Mouse (Mus musculus) erythroid progenitor cell, adult 5-6 weeks (primary cell): ENCODE measurements around the gene 9030612E09Rik. TPM values are rescaled to one million over a fixed set of nuclear protein-coding genes. Genes with fewer than 3 reads are reported as not detected.

Experiments
- ATAC-seq: replicated peaks from 2 replicates; pipeline ENCODE4 v1.8.0; 2016; ENCODE audit warnings: moderate number of reproducible peaks, mild to moderate bottlenecking, moderate TSS enrichment, inconsistent platforms; ENCODE audit not compliant: poor library complexity, low FRiP score, severe bottlenecking
- total RNA-seq, 2 experiments: library from RNA; stranded (forward) in 1 of 2; stranded (reverse) in 1 of 2; fragments of 150-400 nt in 1 of 2; fragments of 186-747, 209-891 nt in 1 of 2; gene quantifications; 2 replicates each; pipeline versions ENCODE4 v1.2.3 to v1.2.4; 2015 to 2017; ENCODE audit warnings: low replicate concordance in 2 of 2

9030612E09Rik gene
- total RNA-seq, 2 experiments from 2014 or later: not detected

DNA sequence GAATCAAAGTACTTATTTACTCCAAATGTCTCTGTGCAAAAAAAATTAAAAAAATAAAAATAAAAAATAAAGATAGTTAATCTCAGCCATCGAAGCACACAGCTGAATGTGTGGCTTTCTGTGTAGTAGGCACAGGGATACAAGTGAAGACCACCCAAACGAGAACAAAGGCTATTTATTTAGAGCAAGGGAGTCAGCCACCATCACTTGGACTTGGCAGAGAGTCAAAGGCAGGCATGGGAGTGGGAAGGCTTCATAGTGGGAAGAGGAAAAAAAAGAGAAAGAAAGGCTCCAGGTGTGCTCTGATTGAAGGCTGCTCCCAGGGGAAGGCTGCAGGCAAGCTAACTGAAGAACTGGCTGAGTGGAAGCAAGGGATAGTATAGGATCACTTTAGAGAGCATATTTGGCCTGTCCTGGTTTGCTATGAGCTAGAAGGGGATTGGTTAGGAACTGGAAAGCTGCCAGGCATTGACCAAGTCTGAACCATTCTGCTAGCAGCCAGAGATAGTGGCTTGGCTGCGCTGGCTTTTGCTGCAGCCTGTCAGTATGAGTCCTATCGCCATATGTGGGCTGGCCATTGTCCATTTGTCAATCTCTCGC is 5.9 kb downstream of the 9030612E09Rik start:
- no peak for ATAC-seq

DNA sequence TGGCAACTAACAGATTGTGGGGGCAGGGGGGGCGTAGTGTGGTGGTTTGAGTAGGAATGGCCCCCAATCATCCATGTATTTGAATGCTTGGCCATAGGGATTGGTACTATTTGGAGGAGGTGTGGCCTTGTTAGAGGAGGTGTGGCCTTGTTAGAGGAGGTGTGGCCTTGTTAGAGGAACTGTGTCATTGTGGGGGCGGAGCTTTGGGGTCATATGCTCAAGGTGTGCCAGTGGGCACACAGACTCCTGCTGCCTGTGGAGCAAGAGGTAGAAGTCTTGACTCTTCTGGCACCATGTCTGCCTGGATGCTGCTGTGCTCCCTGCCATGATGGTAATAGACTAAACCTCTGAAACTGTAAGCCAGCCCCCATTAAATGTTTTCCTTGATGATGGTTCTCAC is 25.7 kb downstream of the 9030612E09Rik start:
- ATAC-seq: no peak

DNA sequence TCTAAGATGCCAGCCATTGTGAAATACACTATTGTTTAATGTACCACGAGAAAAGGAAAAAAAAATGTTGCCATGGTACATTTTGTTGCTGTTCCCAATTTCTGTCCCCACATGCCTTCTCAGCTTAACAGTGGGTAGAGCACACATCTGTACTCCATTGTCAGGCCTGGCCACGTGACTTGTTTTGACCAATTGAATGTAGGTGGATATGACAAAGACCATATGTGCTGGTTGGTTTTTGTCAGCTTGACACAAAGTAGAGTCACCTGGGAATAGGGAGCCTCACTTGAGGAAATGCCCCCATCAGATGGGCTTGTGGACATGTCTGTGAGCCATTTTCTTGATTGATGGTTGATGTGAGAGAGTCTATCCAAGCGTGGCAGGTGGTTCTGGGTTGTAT is 29.4 kb downstream of the 9030612E09Rik start:
- ATAC-seq: no peak

DNA sequence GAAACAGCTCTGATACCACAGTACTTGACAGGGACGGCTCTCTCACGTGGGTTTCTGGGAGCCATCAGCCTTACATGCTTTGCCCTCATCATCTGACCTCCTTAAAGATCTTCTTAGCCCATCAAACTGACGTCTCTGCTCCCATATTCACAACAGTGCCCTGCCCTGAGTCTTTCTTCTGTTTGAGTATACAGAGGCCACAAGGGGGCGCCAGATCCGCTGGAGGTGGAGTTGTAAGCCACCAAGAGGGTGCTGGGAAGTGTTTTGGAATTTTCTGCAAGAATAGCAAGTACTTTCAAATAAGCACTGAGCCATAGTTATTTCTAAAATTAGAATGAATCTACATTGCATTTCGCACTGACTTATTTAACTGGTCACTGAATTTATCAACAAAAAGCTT is 37.4 kb downstream of the 9030612E09Rik start:
- no peak for ATAC-seq

DNA sequence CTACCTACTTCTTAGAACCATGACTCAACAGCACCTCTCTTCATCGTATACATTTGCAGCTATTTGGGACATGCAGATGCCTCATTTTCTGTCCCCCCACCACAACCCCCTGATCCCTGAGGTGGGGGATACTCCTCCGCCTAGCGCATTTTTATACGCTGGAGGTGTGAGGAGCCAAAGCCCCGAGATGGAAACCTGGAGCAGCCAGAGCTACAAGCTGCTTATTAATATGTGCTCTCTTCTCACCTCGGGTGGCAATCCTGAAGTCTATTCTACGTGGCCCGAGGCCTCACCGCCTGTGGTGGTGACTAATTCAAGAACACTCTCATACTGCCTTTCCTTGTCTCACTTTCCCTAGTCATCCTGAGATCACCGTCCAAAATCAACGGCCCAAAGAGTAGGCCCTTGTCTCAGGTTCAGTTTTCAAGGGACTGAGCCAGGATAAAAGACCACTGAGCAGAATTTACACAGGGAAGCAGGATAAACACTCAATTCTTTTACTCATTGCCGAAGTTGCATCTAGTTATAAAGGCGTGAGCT is 42.9 kb downstream of the 9030612E09Rik start:
- no peak for ATAC-seq

DNA sequence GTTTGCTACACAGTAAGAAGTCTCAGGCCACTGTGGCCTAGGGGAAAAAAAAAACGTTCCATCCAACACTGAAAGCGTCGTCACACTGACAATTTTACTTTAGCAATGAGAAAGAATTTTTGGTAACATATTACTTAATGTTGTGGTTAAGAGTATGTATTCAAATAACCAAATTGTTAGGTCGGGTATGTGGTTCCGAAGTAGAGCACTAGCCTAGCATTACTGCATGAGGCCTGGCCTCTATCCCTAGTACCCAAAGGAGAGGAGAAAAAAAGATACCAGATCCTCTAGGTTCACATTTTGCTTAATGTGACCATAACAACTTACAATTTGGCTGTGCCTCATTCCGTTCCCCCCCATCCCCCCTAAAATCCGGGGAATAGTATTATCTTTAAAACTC is 46.0 kb downstream of the 9030612E09Rik start:
- no peak for ATAC-seq

DNA sequence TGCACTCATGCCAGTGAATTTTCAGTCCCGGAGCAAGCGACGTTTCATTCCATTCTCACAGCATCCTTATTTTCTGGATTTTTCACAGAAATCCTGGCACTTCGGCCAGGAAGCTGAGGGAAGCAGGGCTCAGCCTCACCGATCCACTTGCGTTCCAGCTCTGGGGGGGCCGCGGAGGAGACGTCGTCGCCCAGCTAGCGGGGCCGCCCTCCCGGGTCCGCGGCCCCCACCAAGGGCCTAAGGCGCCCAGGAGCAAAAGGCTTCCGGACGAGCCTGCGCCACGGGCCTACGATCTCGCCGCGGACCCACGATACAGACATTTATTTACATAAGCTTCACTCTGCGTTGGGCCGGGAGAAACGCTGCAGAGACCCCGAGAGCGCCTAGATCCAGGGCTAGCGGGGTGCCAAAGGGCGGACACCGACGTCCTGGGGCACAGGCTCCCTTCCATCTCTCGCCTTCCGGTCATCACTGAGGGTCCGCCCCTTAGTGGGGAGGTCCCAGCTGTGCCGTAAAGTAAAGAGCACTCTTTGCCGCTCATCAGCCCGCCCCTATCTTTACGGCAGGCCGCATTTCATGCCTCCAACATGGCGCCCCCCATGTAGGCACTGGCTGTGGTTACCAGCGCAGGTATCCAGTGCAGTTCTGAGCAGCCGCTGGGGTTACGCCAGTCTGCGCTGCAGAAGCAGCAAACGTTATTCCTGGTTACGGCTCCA is 46.6 kb downstream of the 9030612E09Rik start, which contains the start of gene Pdss2:
Gene Pdss2, plus strand, starts transcription at position 577 of the 716 bp plus-strand sequence.
- ATAC-seq: peak; percentile 99

DNA sequence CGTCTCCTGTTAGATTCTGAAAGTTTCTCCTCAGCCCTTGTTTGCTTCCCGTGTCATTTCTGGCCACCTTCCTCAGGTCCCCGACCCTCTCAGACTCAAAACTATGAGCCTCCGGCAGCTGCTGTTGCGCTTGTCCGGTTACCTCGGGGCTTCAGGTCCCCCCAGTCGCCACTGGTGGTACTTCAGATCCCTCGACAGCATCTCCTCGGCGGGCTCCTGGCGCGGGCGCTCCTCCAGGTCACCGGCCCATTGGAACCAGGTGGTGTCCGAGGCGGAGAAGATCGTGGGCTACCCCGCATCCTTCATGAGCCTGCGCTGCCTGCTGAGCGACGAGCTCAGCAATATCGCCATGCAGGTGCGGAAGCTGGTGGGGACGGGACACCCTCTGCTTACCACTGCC is 47.2 kb downstream of the 9030612E09Rik start:
- peak; percentile 53 for ATAC-seq

DNA sequence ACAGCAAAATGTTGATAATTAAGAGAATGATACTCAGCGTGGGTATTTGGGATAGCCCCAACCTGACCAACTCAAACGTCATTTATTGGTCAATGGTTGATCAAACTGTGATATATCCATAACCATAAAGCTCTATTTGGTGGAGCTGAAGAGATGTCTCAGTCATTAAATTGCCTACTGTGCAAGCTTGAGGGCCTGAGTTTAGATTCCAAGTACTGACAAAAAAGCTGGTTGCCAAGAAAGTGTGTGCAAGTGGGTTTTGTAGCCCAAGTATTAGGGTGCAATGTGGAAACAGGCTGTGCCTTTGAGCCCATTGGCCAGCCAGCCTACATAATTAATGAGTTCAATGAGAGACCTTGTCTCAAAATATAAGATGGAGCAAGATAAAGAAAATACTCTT is 48.9 kb downstream of the 9030612E09Rik start:
- ATAC-seq: no peak

Other genes starting within 250 kb of the 9030612E09Rik start
- gene Sobp, start 174 bp upstream of the 9030612E09Rik start, total RNA-seq (2015; ENCODE audit: low replicate concordance): not detected in 2 replicates
- gene Sobp, start 174 bp upstream of the 9030612E09Rik start, total RNA-seq (2017; ENCODE audit: low replicate concordance): not detected in 2 replicates
- gene Pdss2, start 46.8 kb downstream of the 9030612E09Rik start, total RNA-seq (2015; ENCODE audit: low replicate concordance): 0.72 TPM in 1 of 2 replicates, not detected in the other
- 1.7 and 6.1 TPM in 2 replicates for gene Pdss2, start 46.8 kb downstream of the 9030612E09Rik start, total RNA-seq (2017; ENCODE audit: low replicate concordance)